Mouse (Mus musculus): Measurements from ENCODE around the gene Mrps18c.

Mrps18c gene

GRCm38 (mm10) chr5:100828701-100829100 lies 30.3 kb downstream of the Mrps18c start:
- DNase-seq, result no peak

GRCm38 (mm10) chr5:100832680-100833079 lies 34.3 kb downstream of the Mrps18c start:
- no peak for DNase-seq

- DNase-seq, result no peak
Observed at GRCm38 (mm10) chr5:100833841-100834240, 35.4 kb downstream of the Mrps18c start.

- DNase-seq, result no peak
Observed at GRCm38 (mm10) chr5:100835862-100836538, 37.6 kb downstream of the Mrps18c start.

- no peak for DNase-seq
Observed at GRCm38 (mm10) chr5:100837907-100838306, 39.5 kb downstream of the Mrps18c start.

- no peak for DNase-seq
Observed at GRCm38 (mm10) chr5:100844485-100844884, 46.1 kb downstream of the Mrps18c start.

GRCm38 (mm10) chr5:100845485-100845847 lies 47.0 kb downstream of the Mrps18c start, which contains the start of gene Gpat3:
TSS of gene Gpat3 (plus strand) at chr5:100845713.
- peak; percentile 48 for DNase-seq

GRCm38 (mm10) chr5:100845848-100846598 lies 47.6 kb downstream of the Mrps18c start:
- peak; percentile 54 for DNase-seq

GRCm38 (mm10) chr5:100846599-100846920 lies 48.1 kb downstream of the Mrps18c start:
- DNase-seq, result no peak

GRCm38 (mm10) chr5:100847143-100847542 lies 48.7 kb downstream of the Mrps18c start:
- no peak for DNase-seq

- no peak for DNase-seq
Observed at GRCm38 (mm10) chr5:100853963-100854362, 55.5 kb downstream of the Mrps18c start.
